Mouse (Mus musculus) layer of hippocampus, adult 18-20 months (tissue): ENCODE measurements around the gene Usp34. TPM values are rescaled to one million over a fixed set of nuclear protein-coding genes. Genes with fewer than 3 reads are reported as not detected.
A peak's percentile ranks its signal among the peaks of the same experiment; 100 is the strongest.
"Not testable (repeated sequence)": the region's sequence is repeated elsewhere in the genome, so short reads cannot be mapped to it uniquely, and the experiment has no call there.

Source experiments
- DNase-seq, 2 experiments: peaks; one replicate each; pipeline ENCODE4 v3.0.0; 2022; ENCODE audit warnings: low spot score in 2 of 2
- total RNA-seq, 2 experiments: library from RNA; stranded (reverse); gene quantifications; 2 replicates each; pipeline ENCODE4 v1.2.3; 2021

Usp34 gene
- total RNA-seq, 2 experiments from 2014 or later: 78.9 to 84.7 TPM

GRCm38 (mm10) chr11:23357226-23357625 lies 50.5 kb downstream of the Usp34 start:
- not testable (repeated sequence) for DNase-seq

GRCm38 (mm10) chr11:23359687-23360235 lies 53.1 kb downstream of the Usp34 start:
- DNase-seq: not testable (repeated sequence)

- DNase-seq: peak in 1 of 2 experiments; percentile 54
These were observed 55.6 kb downstream of the Usp34 start for GRCm38 (mm10) chr11:23362305-23362704.

- DNase-seq: no peak
These were observed 57.7 kb downstream of the Usp34 start for GRCm38 (mm10) chr11:23364348-23364747.

GRCm38 (mm10) chr11:23372032-23372431 lies 65.3 kb downstream of the Usp34 start:
- no peak for DNase-seq

GRCm38 (mm10) chr11:23372490-23372889 lies 65.8 kb downstream of the Usp34 start:
- DNase-seq: no peak

GRCm38 (mm10) chr11:23380055-23380454 lies 73.4 kb downstream of the Usp34 start:
- no peak for DNase-seq

- DNase-seq: no peak
These were observed 73.9 kb downstream of the Usp34 start for GRCm38 (mm10) chr11:23380595-23380994.

- no peak for DNase-seq
These were observed 76.1 kb downstream of the Usp34 start for GRCm38 (mm10) chr11:23382787-23383186.

GRCm38 (mm10) chr11:23389649-23390048 lies 83.0 kb downstream of the Usp34 start:
- no peak for DNase-seq

- DNase-seq: no peak
These were observed 85.9 kb downstream of the Usp34 start for GRCm38 (mm10) chr11:23392567-23392966.

GRCm38 (mm10) chr11:23396608-23397007 lies 89.9 kb downstream of the Usp34 start:
- DNase-seq: no peak

GRCm38 (mm10) chr11:23400978-23401776 lies 94.5 kb downstream of the Usp34 start:
- DNase-seq: no peak

- DNase-seq: no peak
These were observed 121.6 kb downstream of the Usp34 start for GRCm38 (mm10) chr11:23428301-23428700.

- DNase-seq: no peak
These were observed 123.3 kb downstream of the Usp34 start for GRCm38 (mm10) chr11:23430013-23430412.

- DNase-seq: no peak
These were observed 129.4 kb downstream of the Usp34 start for GRCm38 (mm10) chr11:23436076-23436475.

- not testable (repeated sequence) for DNase-seq
These were observed 159.2 kb downstream of the Usp34 start for GRCm38 (mm10) chr11:23465862-23466261.

GRCm38 (mm10) chr11:23489955-23490354 lies 183.3 kb downstream of the Usp34 start:
- no peak for DNase-seq

GRCm38 (mm10) chr11:23492048-23492790 lies 185.5 kb downstream of the Usp34 start:
- DNase-seq: no peak

- no peak for DNase-seq
These were observed 188.5 kb downstream of the Usp34 start for GRCm38 (mm10) chr11:23495231-23495630.

- DNase-seq: peak in 1 of 2 experiments; percentile 24
These were observed 190.0 kb downstream of the Usp34 start for GRCm38 (mm10) chr11:23496661-23497060.

GRCm38 (mm10) chr11:23497335-23497717 lies 190.6 kb downstream of the Usp34 start:
- peak; percentile 53 to 69 for DNase-seq
